Mouse (Mus musculus) telencephalon, adult 2 months (tissue): Measurements from ENCODE around the gene Gm2832.
"Not testable (repeated sequence)": the region's sequence is repeated elsewhere in the genome, so short reads cannot be mapped to it uniquely, and the experiment has no call there.

Experiments used
- DNase-seq: peaks from one replicate; pipeline ENCODE4 v3.0.0-alpha.2; 2011; ENCODE audit warnings: low read depth, low spot score

The Gm2832 gene

GRCm38 (mm10) chr14:41278505-41278904 is at the start of gene Gm2832:
TSS of gene Gm2832 (plus strand) at chr14:41278805.
- not testable (repeated sequence) for DNase-seq

- DNase-seq, result not testable (repeated sequence)
Observed at GRCm38 (mm10) chr14:41263296-41263695, 15.3 kb upstream of the Gm2832 start.

- not testable (repeated sequence) for DNase-seq
Observed at GRCm38 (mm10) chr14:41263853-41264755, 14.5 kb upstream of the Gm2832 start.

GRCm38 (mm10) chr14:41264756-41265566 is 13.6 kb upstream of the Gm2832 start:
- not testable (repeated sequence) for DNase-seq

GRCm38 (mm10) chr14:41285965-41286364 is 7.4 kb downstream of the Gm2832 start:
- DNase-seq, result not testable (repeated sequence)
